Mouse (Mus musculus): ENCODE data around the gene A4gnt.

GRCm38 (mm10) chr9:99639957-99640356 lies 27.7 kb downstream of the A4gnt start:
- TF ChIP-seq CTCF (IDR thresholded peaks at IDR 0.05; ENCODE audit: low read depth, low read length) (no peak), GATA1 (IDR thresholded peaks at IDR 0.05; ENCODE audit: borderline replicate concordance, low read length) (no peak), TAL1 (conservative IDR thresholded peaks at IDR 0.05; ENCODE audit: low read depth, low read length) (no peak), POLR2AphosphoS5 (IDR thresholded peaks at IDR 0.05; ENCODE audit: insufficient replicate concordance, low read depth, low read length) (no peak), GATA2 (IDR thresholded peaks at IDR 0.05; ENCODE audit: borderline replicate concordance, low read depth, low read length) (no peak)
